Mouse (Mus musculus) neutrophil, adult 59 days (primary cell): ENCODE measurements around the gene Mcm9. TPM values are rescaled to one million over a fixed set of nuclear protein-coding genes. Genes with fewer than 3 reads are reported as not detected.

Experiments used
- total RNA-seq, 2 experiments: library from RNA; stranded (reverse); gene quantifications; 1 replicate in 1 of 2; 2 replicates in 1 of 2; pipeline ENCODE4 v1.2.4; 2023

The Mcm9 gene
- total RNA-seq: 10 to 100 TPM; 11.4 to 13.4 TPM

GRCm38 (mm10) chr10:53630339-53630738, at the start of gene Mcm9:
Gene Mcm9, minus strand, starts transcription at chr10:53630439.

DNA sequence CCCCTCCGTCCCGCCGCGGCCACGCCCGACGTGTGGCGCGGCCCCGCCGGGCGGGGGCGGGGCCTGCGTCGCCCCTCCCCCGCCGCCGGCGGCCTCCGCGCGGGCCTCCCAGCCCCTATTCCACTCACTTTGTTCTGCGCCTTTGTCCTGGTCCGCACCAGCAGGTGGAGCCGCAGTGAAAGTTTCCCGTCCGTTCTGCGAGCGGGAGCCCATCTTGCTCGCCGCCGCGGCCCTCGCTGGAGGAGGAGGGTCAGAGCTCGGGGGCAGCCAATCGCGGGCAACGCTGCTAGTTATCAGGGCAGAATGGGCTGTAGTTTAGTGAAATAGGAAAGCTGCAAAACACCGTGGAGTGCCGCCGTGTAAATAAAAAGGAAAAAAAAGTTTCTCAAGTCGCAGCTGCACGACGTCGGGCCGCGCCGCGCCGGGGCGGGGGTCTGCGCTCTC, 33.5 kb downstream of the Mcm9 start, which contains the start of gene Asf1a:
Gene Asf1a, plus strand, starts transcription at position 81 of the 444 bp plus-strand sequence.

Other genes starting within 250 kb of the Mcm9 start
- gene Asf1a, start 33.7 kb downstream of the Mcm9 start, total RNA-seq: 10 to 100 TPM; 21.0 to 22.6 TPM
- under 1 TPM in 1 of 2 experiments, not detected in 1; 0.11 TPM for gene Fam184a, start 120.7 kb upstream of the Mcm9 start, total RNA-seq